Mouse (Mus musculus): ENCODE measurements around the gene Ttll1.

Gene Ttll1

DNA sequence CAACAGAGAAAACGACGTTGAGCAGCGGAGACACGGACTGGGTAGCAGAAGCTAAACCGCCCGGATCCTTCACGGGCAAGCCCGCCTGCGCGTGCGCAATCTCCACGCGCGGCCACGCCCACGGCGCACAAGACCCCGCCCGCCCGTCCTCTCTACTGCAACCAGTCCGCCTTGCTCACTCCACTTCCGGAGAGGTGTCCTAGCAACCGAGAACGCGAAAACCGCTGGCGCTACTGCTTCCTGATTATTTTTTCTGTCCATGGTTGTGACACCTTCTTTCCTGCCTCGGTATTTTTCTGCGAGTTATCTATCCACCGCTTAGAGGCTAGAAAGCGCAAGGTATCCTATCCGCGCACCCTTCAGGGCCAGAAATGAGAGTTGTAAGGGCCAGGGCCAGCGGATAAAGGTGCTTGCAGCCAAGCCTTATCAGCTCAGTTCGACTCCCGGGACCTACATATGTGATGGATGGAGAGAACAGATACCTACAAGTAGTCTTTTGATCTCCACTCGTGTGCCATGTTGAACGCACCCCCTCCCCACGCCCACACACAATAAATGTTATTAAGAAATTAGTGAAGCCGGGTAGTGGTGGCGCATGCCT lies at the start of gene Ttll1:
Gene Ttll1, minus strand, starts transcription at position 89 of the 601 bp plus-strand sequence.
- DNase-seq (ENCODE audit: low spot score), result peak; percentile 93

DNA sequence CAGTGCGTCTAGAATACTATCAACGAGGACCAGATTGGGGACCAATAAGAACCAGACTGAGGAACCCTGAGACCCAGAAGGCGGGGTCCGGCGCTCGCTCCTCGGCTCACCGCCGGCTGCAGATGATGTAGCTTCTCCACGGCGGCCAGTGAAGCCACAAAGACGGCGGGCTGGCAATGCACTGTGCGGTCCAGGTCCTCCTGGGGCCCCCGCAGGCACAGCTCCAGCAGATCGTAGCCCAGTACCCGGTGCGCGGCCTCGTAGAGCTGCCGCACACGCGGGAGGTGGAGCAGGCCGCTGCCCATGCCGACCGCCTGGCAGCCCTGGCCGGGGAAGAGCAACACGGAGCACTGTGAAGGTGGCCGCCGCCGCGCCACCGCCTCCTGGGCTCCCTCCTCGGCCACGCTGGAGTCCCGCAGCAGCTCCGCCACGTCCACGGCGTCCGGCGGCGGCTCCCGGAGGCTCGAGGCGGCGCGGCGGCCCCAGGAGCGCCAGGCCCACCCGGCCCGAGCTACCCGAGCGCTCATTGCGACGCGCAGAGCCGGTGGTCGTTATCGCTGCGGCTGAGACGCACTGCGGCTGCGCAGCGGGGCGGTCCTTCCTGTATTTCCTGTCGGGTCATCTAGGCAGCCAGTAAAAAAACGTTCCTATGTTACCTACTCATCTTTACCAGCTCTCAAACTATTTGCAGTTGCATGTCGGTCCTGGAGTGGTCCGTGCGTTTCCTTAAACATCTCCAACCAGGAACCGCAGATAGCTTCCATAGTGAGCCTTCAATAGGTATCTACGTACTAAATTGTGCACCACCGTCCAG lies 44.7 kb upstream of the Ttll1 start:
- DNase-seq (ENCODE audit: low spot score), result peak; percentile 72

DNA sequence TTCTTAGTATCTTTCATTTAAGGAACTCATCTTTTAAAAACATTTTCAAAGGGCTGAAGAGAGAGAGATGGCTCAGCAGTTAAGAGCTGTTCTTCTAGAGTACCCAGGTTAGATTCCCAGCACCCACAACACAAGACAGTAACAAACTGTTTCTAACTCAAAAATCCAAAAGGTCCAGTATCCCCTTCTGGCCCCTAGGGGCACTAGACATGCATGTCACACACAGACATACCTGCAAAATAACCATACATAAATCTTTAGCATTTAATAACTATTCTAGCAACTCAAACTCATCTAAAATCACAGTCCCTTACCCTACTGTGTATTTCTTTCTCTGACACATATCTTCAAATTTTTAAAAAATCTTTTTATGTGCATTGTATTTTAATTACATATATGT lies 43.1 kb upstream of the Ttll1 start:
- no peak for DNase-seq (ENCODE audit: low spot score)

DNA sequence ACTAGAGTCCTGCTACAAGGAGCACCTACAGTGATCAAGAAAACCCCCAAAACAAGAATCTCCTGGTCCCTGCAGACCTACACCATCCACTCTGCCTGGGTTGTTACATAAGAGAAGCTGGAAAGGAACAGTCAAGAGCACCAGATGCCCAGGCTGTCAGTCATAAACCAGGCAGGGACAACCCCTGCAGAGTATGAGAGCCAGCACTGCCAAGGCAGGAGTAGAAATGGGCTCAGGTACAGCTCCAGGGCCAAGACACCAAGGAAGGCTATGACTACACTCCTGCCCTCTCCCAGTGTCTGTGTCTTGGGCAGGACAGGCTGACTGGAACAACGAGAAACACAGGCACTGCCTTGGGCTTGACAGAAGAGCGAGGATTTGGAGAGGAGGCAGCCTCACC lies 39.4 kb upstream of the Ttll1 start:
- no peak for DNase-seq (ENCODE audit: low spot score)

DNA sequence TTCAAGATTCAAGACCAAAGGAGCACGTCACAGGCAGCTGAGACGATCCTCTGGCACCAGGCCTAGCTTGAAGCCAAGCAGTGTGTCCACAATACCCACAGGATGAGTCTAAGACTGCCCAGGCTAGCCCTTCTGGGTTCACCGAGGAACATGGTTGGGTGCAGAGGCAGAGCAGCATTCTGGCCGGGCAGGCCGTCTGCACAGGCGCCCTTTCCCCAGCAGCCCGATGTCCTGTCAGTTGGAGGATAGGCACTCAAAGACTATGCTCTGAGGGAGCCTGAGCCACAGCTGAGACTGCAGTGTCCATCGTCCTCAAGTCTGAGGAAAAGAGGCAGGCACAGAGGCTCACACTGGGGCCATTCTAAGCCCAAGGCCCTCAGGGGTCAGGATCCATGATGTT lies 36.5 kb upstream of the Ttll1 start:
- DNase-seq (ENCODE audit: low spot score), result no peak

DNA sequence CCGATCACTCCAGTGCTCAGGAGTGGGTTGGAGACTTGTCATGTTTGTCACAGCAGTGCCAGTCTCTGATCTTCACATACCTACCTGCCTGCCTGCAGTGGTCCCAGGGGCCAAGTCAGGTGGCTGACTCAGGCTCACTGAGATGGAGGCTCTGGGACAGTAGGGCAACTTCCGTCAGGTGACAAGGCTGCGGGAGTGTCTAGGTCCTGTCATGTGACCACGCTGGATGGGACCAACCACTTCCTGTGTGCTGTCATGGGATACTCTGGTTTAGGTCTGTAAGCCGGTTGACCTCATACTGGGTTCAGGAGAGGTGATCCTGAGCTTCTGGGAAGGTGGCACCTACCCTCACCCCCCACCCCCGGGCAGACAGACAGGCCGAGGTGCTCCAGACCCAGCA lies 35.3 kb upstream of the Ttll1 start:
- DNase-seq (ENCODE audit: low spot score), result no peak

DNA sequence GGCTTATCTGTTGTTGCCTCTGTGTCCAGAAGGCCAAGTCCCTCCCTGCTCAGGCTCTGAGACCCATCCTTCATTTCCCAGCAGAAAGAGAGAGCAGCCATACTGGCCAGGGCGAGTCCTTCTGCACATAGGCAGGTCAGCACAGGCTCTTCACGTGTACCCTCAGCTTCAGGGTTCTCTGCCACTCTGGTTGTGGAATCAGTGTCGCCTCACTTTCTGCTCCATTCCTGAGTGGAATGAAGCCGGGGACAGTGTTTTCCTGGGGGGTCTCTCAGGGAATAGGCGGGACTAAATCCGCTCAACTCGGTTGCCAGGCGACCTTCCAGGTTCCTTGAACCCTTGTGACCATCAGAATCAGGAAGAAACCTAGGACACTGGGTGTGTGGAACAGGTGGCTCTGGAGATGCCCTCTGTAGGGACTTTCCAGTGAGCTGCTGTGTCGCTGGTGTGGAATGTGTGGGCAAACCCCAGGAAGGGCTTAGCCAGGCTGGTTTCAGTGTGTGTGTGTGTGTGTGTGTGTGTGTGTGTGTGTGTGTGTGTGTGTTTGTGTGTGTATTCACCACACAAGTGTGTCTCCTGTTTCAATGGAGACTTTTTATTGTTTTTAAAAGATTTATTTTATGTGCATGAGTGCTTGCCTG lies 31.1 kb upstream of the Ttll1 start:
- no peak for DNase-seq (ENCODE audit: low spot score)

GRCm38 (mm10) chr15:83539905-83540304 lies 29.2 kb upstream of the Ttll1 start:
- no peak for DNase-seq (ENCODE audit: low spot score)

DNA sequence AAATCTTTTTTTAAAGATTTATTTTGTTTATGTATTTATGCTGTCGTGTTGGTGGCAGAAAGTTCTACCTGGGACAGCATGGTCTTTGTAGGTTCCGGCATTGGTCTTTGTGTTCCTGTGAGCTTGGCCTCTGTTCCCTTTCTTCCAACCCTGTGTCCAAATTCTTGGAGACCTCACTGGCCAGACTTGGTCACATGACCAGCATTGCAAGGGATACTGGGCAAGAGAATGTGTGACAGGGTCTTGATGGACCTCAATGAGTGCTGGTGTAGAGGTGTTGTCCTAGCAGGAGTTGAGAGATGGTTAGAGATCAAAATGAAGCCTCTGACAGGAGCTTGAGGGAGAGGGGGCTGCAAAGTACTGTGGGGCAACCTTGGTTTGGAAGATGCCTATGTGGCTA lies 28.2 kb upstream of the Ttll1 start:
- no peak for DNase-seq (ENCODE audit: low spot score)

DNA sequence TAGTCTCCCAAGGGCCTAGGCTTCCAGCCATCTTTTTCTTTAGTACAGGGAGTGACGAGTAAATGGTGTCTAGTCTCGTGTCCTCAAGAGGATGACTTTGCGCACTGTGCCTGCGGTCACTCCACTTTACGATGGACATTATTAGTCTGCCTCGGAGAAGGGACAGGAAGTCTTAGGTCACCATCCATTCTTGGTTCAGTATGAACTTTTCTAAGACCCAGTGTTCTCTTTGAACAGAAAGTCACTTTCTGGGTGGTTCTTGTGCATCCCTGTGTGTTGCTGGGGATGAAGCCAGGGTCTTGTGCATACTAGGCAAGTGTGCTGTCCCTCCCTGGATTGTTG lies 25.2 kb upstream of the Ttll1 start:
- DNase-seq (ENCODE audit: low spot score), result no peak

DNA sequence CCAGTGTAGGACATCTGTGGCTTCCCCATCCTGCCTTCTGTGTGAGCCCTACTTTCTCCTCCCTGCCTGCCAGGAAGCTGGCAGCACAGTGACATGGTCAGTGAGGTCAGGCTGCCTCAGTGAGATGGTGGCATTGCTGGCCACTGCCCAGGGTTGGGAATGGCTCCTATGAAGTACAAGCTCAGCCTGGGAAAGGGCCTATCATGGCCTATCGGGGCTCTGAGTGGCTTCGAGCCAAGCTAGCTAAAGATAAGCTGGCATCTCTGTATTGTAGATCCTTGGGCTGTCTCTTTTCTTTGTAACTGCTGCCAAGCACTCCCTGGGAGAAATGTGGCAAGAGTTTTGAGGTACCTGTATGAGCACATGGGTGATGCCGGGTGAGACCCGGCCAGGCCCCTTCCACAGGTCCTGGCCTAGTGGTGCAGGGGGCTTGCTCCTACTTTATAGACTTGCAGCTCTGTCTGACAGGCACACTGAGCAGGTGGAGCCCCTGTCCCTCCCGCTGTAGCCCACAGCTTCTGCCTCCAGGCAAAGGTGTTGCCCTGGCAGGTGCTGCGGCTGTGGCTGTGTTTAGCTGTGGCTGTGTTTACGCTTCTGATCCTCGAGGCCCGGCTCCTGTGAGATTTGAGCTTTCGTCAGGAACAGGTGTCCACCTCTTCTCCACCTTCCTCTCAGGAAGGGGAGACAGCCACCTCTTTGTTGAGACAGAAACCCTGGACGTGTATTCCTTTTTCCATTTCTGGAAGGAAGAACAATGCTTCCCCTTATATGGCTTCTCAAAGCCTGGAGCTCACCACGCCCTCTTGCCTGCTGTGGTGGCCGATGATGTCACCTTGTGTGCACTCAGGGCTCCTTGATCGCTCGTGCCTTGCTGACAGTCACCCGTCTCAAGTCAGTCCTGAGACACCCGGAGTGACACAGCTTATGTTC lies 24.5 kb upstream of the Ttll1 start:
- DNase-seq (ENCODE audit: low spot score), result no peak

- no peak for DNase-seq (ENCODE audit: low spot score)
Measured at GRCm38 (mm10) chr15:83532606-83533005, 21.9 kb upstream of the Ttll1 start.

DNA sequence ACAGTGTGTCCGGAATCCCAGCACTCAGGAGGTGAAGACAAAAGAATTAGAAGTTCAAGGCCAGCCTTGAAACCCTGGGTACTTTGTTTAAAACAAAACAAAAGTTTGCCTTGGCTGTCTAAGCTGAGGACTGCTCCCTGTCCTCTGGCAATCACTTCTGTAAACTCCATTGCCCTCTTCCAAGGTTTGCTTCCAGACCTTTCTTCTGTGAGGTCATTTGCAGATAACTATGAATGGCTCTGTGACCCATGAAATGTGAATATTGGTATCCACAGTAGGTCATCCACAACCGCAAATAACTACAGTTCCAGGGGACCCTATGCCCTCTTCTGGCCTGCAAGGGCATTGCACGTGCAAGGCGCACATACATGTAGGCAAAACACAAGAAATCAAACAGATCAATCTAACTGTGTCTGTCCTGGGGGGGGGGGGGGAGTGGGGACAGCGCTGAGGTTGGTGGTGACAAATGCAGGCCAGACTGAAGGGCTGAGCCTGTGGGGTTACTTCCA lies 21.3 kb upstream of the Ttll1 start:
- DNase-seq (ENCODE audit: low spot score), result no peak

DNA sequence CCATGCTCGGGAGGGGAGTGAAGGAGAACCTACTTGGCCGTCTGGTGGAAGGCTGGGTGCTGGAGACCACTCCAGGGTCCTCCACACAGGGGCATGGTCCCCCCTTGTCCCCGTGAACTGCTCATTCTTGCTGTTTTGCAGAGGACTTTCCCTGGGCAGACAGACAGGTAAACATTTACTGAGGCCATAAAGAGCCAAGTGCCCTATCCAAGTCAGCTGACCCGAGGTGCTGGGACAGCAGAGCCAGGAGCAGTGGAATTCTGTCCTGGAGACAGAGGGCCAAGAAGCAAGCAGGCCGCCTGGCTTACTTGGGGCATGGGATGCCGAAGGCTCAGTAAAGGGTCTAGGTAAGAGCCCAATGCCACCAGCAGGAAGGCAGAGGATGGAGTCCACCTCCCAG lies 20.0 kb upstream of the Ttll1 start:
- DNase-seq (ENCODE audit: low spot score), result no peak

DNA sequence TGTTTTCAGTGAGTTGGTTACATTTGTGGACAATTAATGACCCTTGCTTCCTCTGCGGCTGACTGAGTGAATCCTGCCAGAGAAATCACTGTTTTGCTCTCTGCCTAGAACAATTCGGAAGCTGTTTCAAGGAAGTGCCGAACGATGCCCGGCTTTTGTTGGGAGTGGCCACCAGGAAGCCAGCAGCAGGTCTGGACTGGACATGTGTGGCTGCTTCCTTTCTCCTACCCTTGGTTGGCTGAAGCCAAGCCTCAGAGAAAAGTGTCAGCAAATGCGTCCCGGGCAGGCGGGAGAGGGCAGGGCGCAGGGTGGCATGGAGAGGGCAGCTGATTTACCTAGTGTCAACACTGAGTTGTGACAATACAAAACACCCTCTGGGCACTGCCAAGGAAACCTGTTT lies 19.5 kb upstream of the Ttll1 start:
- DNase-seq (ENCODE audit: low spot score), result no peak

GRCm38 (mm10) chr15:83529765-83530164 lies 19.1 kb upstream of the Ttll1 start:
- DNase-seq (ENCODE audit: low spot score), result no peak

DNA sequence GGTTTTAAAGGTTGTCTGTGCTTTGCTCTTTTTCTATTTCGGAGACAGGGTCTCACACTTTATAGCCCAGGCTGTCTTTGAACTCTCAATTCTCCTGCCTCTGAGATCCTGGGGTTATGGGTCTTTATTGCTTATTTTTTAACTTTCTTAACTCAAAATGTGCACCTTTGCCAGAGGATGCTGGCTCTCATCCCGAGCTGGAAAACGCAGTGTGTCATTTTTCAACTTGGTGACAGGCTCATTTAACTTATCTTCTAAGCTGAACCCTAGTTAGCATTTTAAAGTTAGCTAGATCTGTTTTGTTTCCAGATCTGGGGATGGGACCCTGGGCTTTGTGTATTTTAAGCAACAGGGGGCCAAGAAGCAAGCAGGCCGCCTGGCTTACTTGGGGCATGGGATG lies 18.2 kb upstream of the Ttll1 start:
- no peak for DNase-seq (ENCODE audit: low spot score)

DNA sequence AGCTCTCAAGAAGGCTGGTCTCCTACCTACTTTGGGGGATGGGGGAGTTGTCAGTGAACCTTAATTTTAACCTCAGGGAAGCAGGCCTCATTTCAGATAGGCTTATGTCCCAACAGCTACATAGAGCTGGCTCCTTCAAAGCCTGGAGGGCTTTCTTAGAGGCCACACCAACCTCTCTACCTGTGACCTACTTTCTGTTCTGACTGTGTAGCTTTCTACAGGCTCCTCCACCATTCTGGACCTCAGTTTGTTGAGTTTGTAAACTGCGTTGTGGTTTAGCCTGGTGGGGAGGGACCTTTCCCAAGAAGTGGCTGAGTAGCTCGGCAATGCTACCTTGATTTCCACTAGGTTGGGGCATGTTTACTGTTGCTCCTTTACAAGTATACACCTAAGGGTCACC lies 17.1 kb upstream of the Ttll1 start:
- DNase-seq (ENCODE audit: low spot score), result no peak

DNA sequence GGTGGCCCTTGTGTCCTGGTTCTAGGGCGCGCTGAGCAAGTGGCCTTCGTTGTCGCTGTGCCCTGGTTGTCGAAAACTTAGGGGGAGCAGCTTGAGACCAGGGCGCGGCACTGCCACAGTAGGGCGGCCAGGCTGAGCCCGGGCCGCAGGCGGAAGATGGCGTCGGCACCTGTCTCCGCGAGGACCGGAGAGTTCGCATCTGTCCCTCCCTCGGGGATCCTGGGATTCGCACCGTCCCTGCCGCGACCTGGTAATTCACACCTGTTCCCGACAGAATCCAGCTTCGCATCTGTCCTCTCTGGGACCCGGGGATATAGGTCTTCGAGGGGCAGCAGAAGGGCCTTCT lies 16.4 kb upstream of the Ttll1 start:
- DNase-seq (ENCODE audit: low spot score), result no peak

DNA sequence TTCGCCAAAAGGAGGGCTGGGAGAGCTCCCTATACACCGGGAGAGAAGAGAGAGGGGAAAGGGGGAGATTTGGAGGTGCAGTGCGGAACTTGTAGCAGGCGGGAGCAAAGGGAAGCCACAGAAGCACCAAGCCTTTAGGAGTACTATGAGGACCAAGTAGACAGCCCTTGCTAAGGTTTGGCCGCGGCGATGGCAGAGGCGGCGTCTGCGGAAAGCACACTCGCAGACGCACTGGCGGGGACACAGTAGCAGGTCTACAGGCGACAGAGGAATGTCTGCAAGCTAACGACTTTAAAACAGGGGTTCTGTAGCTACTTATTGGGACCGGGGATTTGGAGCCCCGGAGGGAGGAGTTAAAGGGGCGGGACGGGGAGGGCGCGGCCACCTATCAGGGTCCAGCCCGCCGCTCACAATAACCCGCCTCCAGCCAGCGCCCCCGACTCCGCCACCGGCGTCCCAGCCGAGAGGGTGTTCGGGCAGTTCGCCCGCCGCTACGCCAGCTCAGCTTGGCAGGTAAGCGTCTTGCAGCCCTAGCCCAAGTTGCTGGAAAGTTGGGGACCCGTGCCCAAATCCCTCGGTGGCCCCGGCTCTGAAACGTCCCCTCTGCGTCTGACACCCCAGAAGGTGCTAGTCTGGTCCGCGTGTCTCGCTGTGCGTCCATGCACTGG lies 15.9 kb upstream of the Ttll1 start, which contains the start of gene Bik:
Gene Bik, plus strand, starts transcription at position 439 of the 668 bp plus-strand sequence.
- peak; percentile 21 for DNase-seq (ENCODE audit: low spot score)

GRCm38 (mm10) chr15:83524333-83524729 lies 13.6 kb upstream of the Ttll1 start:
- no peak for DNase-seq (ENCODE audit: low spot score)
